Mouse (Mus musculus) lung, postnatal 0 days (tissue): ENCODE results near the gene Fancm.

ENCODE experiments used
- CTCF ChIP-seq: IDR thresholded peaks from 2 replicates; pipeline ENCODE4 v1.5.1; 2016; ENCODE audit warnings: antibody characterized with exemption, mild to moderate bottlenecking
- EP300 ChIP-seq: IDR thresholded peaks from 2 replicates; pipeline ENCODE4 v1.6.1; 2016; ENCODE audit warnings: antibody characterized with exemption, mild to moderate bottlenecking, control low read depth

DNA sequence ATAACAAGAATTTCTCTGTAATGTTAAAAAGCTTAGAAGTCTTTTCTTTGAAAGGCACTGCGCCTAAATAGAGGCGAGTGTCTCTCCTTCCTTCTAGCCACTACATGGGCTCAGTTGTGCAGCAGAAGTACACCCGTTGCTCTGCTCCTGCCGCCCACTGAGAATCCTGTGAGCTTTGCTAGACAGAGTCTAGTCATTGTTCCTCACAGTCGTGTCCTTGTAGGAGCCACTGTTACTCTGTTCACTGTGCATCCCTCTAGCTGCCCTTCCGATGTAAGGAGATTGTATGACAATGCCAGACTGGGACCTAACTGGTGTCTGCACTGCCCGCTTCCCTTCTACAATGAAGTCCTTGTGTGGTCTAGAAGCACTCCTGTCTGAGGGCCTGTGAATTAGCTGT, 43.6 kb downstream of the Fancm start:
- TF ChIP-seq CTCF (no peak), EP300 (no peak)
